Mouse (Mus musculus) embryonic fibroblast, embryonic 13.5 days (primary cell): ENCODE data around the gene Dvl2. TPM values are rescaled to one million over a fixed set of nuclear protein-coding genes. Genes with fewer than 3 reads are reported as not detected.

ENCODE experiments used
- H3K27ac ChIP-seq: 2 replicates; pipeline ENCODE4 v1.5.1; 2012; ENCODE audit warnings: low read length, control low read depth, inconsistent platforms; ENCODE audit not compliant: insufficient read depth
- H3K4me1 ChIP-seq: 2 replicates; pipeline ENCODE4 v1.6.1; 2011; ENCODE audit warnings: low read length; ENCODE audit not compliant: control insufficient read depth, insufficient read depth
- H3K4me3 ChIP-seq: 2 replicates; pipeline ENCODE4 v1.5.1; 2011; ENCODE audit warnings: mild to moderate bottlenecking, control low read depth, low read length; ENCODE audit not compliant: insufficient read depth
- CTCF ChIP-seq: IDR thresholded peaks from 2 replicates; pipeline ENCODE4 v1.5.1; 2011; ENCODE audit warnings: mild to moderate bottlenecking, control low read depth, low read length, moderate library complexity, borderline replicate concordance; ENCODE audit not compliant: insufficient read depth
- POLR2A ChIP-seq: IDR thresholded peaks from 2 replicates; pipeline ENCODE4 v1.6.1; 2011; ENCODE audit warnings: low read depth, mild to moderate bottlenecking, control low read depth, low read length, moderate library complexity
- polyA plus RNA-seq: library from polyadenylated mRNA; stranded (reverse); fragments of >200 nt; gene quantifications from 2 replicates; pipeline ENCODE4 v1.2.4, GENCODE M21; 2011; ENCODE audit warnings: low read depth; ENCODE audit not compliant: missing spikeins, insufficient read length

Dvl2 gene
- polyA plus RNA-seq, 1 experiment = 32.1 TPM

DNA sequence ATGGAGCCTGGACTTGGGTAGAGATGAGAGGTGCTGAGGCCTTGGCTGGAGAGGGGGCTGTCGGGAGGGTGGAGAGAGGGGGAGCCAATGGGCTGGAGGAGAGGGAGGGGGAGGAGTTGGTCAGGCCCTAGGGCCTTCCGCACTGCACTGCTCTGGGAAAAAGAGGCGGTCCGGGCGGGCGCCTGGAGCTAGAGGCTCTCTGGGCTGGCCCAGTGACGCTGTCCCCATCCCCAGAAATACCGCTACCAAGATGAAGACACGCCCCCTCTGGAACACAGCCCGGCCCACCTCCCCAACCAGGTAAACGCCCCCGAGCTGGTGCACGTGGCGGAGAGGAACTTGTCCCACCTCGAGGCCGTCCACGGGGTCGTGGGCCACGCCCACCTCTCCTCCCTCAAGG, 26.3 kb downstream of the Dvl2 start:
- Histone ChIP-seq H3K27ac (peak overlapping the region; percentile 70), H3K4me3 (peak overlapping the region; percentile 30), H3K4me1 (peaks cover 15% of the 10 kb centered on the region)
- no peak for TF ChIP-seq CTCF
- TF ChIP-seq POLR2A = 0 out of 2 replicates have a peak, but pooled peaks have one; percentile 6

DNA sequence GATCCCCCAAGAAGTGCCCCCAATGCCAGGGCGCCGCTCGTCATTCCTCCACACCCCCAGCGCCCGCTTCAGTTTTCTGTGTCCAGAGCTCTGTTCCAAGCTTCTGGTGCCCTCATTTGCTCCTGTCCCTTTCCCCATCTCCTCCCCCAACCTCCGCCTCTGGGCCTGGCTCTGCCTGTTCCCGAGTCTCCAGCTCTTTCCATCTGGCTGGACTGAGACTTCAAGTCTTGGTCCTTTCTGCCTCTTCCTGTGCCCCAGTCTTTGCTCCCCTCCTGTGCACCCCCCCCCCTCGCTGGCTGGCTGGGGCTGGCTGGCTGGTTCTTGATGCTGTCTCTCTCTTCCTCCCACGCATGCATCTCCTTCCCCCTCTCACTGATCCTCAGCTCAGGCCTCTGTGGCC, 27.0 kb downstream of the Dvl2 start:
- H3K4me3 ChIP-seq = peak overlapping the region; percentile 30; the same call in 1 of the 2 replicates
- 0 out of 2 replicates have a peak, but pooled peaks have one; percentile 21 for TF ChIP-seq POLR2A
- TF ChIP-seq CTCF = no peak
- peaks cover 15% of the 10 kb centered on the region for H3K4me1 ChIP-seq
- peak overlapping the region; percentile 67 for H3K27ac ChIP-seq

DNA sequence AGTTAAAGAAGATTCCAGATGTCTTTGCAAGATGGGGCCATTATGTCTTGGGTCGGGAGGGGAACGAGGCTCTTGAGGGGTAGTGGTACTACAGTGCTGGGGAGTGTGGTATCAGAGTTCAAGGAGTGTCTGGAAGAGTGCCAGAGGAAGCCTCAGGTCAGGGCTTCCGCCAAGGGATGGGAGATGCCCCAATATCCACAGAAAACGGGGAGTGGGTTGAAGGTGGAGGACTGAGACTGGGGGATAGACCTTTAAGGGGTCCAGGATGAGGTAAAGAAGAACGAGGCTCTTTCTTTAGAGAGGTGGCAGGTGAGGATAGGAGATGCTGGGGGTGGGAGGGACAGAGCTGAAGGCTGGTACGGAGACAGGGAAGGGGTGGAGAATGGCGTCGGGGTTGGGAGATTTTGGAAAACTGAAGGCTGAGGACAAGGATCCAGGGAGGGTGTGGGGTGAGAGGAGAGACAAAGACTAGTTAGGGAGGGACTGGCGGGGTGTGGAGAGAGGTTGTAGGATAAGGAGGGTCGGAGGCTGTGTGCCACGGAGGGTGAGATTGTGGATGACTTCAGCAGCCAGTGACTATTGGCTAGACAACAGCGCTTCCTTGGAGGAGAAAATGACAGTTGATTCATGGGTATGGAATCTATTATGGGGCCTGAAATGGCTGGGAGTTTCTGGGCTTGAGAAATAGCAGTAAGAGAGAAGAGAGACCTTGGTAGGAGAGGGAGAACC, 28.2 kb downstream of the Dvl2 start:
- Histone ChIP-seq H3K4me3 (peak overlapping the region; percentile 13), H3K27ac (peak overlapping the region; percentile 94), H3K4me1 (peaks cover 12% of the 10 kb centered on the region)
- TF ChIP-seq CTCF (no peak), POLR2A (peak; percentile 61)

DNA sequence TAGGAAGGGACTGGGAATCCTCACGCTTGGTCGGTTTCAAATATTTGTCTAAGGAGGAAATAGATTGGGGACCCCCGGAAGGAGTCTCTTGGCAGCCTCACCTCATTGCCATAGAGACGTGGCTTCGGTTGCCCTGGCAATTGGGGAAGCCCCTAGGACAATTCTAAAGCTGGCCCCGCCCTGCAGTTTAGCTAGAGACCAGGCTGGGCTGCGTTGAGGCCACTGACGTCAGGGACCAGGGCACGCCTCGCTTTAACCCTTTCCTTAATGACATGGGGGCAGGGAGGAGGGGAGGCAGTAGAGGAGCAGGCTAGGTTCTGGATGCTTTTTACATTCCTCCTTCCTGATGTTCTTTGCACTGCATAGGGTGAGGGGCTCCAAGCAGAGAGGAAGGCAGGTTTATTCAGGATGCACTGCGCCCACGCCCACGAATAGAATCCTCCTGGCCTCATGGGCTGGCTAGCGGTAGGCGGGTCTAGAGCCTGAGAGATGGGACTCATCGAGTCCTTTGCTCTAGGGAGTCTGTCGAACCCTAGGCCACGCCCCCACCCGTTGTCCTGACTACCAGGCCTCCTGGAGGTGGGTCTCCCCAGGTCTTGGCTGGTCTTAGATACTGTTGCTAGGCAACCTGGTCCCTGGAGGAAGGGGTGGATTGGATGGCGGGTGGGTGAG, 28.9 kb downstream of the Dvl2 start:
- Histone ChIP-seq H3K4me3 (peak overlapping the region; percentile 17), H3K4me1 (peaks cover 11% of the 10 kb centered on the region), H3K27ac (peak overlapping the region; percentile 94)
- TF ChIP-seq POLR2A (no peak), CTCF (no peak)

- no peak overlapping the region for H3K4me3 ChIP-seq
- no peak overlapping the region for H3K27ac ChIP-seq
- TF ChIP-seq CTCF (no peak), POLR2A (no peak)
- peaks cover 11% of the 10 kb centered on the region for H3K4me1 ChIP-seq
These were observed 29.6 kb downstream of the Dvl2 start for GRCm38 (mm10) chr11:70029829-70030550.

DNA sequence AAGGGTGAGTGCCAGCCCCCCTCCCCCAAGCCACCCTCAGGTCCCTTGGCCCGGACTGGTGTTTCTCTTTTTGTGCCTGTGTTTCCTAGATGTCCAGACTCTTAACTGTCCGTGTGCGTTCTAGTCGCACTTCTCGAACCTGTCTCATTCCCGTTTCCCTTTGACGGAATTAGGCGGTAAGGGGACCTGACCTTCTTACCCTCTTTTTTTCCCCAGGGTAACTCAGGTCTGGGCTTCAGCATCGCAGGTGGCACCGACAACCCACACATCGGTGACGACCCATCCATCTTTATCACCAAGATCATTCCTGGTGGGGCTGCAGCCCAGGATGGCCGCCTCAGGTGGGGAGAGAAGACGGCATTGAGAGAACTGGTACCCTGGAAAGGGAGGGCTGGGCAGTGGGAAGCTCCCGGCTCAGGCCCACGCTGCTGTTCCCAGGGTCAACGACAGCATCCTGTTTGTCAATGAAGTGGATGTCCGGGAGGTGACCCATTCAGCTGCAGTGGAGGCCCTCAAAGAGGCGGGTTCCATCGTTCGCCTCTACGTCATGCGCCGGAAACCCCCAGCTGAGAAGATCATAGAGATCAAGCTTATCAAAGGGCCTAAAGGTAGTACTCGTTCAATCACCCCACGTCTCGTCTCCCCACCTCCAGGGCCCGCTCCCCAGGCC, 30.4 kb downstream of the Dvl2 start:
- no peak overlapping the region for H3K27ac ChIP-seq
- TF ChIP-seq POLR2A (no peak), CTCF (no peak)
- no peak overlapping the region for H3K4me3 ChIP-seq
- peaks cover 11% of the 10 kb centered on the region for H3K4me1 ChIP-seq

- Histone ChIP-seq H3K4me3 (no peak overlapping the region), H3K27ac (no peak overlapping the region), H3K4me1 (peaks cover 7% of the 10 kb centered on the region)
- no peak for TF ChIP-seq POLR2A
- no peak for TF ChIP-seq CTCF
These were observed 30.9 kb downstream of the Dvl2 start for GRCm38 (mm10) chr11:70031321-70031670.

DNA sequence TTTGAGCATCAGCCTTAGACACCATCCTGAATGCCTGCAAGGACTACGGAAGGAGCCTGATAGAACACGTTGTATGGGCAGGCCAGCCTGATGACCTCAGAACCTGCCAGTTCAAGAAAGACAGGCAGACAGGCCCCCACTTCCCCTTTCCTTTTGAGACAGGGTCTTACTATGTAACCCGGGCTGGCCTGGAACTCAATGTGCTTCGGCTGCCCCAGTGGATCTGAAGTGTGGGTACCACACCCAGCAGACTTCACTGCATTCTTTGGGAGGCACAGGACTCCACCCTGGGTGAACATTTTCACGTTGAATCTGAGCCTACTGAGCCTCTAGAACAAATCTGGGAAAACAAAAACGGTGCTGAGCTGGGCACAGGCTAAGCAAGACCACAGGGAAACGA, 37.8 kb downstream of the Dvl2 start:
- no peak overlapping the region for H3K4me3 ChIP-seq
- H3K4me1 ChIP-seq = no peaks in the 10 kb centered on the region
- H3K27ac ChIP-seq = no peak overlapping the region
- no peak for TF ChIP-seq POLR2A
- no peak for TF ChIP-seq CTCF

DNA sequence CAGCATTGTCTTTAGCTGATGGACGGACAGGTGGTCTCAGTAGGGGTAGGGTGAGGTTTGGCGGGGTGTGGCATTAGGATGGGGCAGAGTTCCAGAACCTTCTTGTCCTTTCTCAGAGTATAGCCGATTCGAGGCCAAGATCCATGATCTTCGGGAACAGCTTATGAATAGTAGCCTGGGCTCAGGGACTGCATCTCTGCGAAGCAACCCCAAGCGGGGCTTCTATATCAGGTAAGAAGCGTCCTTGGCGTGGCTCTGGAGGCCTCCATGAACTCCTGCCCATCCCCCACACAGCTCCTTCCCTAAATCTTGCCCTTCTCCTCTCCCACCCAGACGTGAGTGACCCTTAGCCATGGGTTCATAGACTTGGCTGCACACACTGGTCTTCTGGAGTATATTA, 39.2 kb downstream of the Dvl2 start:
- Histone ChIP-seq H3K4me3 (no peak overlapping the region), H3K27ac (no peak overlapping the region), H3K4me1 (no peaks in the 10 kb centered on the region)
- TF ChIP-seq CTCF (no peak), POLR2A (no peak)
